Mouse (Mus musculus) heart, embryonic 15.5 days (tissue): ENCODE data around the gene 1700069L16Rik. TPM values are rescaled to one million over a fixed set of nuclear protein-coding genes. Genes with fewer than 3 reads are reported as not detected.

Experiments
- polyA plus RNA-seq: library from polyadenylated mRNA; unstranded; fragments of >200 nt; fragmentation: Nextera tagmentation; extraction: Ambion mirVana; gene quantifications from 2 replicates; pipeline ENCODE4 v1.2.1, GENCODE M21; 2015

Gene 1700069L16Rik
- polyA plus RNA-seq, 1 experiment from 2014 or later, result not detected

Other genes starting within 250 kb of the 1700069L16Rik start
- gene Wscd2, start 234.4 kb downstream of the 1700069L16Rik start, polyA plus RNA-seq, result 2.5 and 4.2 TPM in 2 replicates
- 4.4 and 5.0 TPM in 2 replicates for gene Cmklr1, start 74.3 kb downstream of the 1700069L16Rik start, polyA plus RNA-seq
- 4.9 and 6.2 TPM in 2 replicates for gene Ficd, start 11.0 kb upstream of the 1700069L16Rik start, polyA plus RNA-seq
- gene Sart3, start 47.7 kb upstream of the 1700069L16Rik start, polyA plus RNA-seq, result 30.8 and 39.8 TPM in 2 replicates
- gene Iscu, start 48.0 kb upstream of the 1700069L16Rik start, polyA plus RNA-seq, result 112 and 124 TPM in 2 replicates
- 23.6 and 30.5 TPM in 2 replicates for gene Tmem119, start 75.7 kb upstream of the 1700069L16Rik start, polyA plus RNA-seq
- 2.7 and 18.4 TPM in 2 replicates for gene Selplg, start 107.9 kb upstream of the 1700069L16Rik start, polyA plus RNA-seq
- gene Coro1c, start 184.0 kb upstream of the 1700069L16Rik start, polyA plus RNA-seq, result 72.7 and 95.4 TPM in 2 replicates